Mouse (Mus musculus) E14TG2a.4 (cell line): ENCODE measurements at regions not wholly inside any gene's neighbourhood (a gene's known extent, or its start where the extent isn't known, plus 50 kb on each side); places are given as distances from the start of the nearest gene placed in this dataset.

Experiments used
- CTCF ChIP-seq: conservative IDR thresholded peaks from 2 replicates; pipeline ENCODE4 v1.5.1; 2014; ENCODE audit warnings: low read length
- NANOG ChIP-seq: IDR thresholded peaks from 2 replicates; pipeline ENCODE4 v1.6.1; 2014; ENCODE audit warnings: borderline replicate concordance, low read length, mixed read lengths
- POU5F1 ChIP-seq: IDR thresholded peaks from 2 replicates; pipeline ENCODE4 v1.6.1; 2014; ENCODE audit warnings: low read length, borderline replicate concordance

DNA sequence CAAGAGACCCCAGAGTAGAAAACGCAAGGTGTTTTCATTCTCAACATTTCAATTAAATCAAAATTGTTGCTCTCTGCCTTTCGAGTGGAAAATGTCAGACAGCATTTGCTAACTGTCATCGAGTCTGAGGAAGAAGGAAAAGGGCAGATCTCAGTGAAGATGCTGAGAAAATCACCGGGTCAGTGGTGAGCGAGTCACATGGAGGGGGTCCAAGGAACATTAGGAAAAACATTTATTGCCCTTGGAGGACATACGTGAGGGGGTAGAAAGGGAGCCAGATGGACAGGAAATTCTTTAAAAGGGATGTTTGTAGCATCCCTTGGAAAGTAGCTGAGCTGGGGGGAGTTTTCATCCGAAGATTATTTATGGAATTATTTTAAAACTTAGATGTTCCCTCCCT, 425.4 kb upstream of the Rgma start:
- TF ChIP-seq CTCF (no peak), POU5F1 (no peak), NANOG (no peak)
